In the genomic region with DNA sequence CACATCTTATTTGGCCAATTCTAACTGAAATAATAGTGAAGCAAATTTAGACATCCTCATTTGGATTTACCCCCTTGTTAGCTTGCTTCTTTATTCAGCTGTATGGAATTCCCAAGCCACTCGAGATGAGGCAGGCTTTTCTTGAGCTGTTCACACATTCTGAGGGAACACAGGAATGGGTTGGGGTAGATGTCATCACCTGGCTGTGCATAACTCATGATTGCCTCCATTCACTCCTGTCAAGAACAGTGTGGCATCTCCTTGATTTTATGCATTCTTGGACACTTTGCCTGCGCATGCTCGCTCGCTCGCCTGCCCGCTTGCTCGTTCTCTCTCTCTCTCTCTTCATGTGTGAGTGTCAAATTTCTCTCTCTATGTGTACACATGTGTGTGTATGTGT, we compare ENCODE assay signal across 25 mouse cellular contexts.
"Had no signal": no experiment of that assay in that cellular context is flagged by ENCODE, and none has a peak within 500 bp of the region (broad histone marks: within the 10 kb centered on the region; RNA-seq: fewer than 3 reads in every experiment).

No protein-coding gene starts in this region.

- H3K4me2 ChIP-seq: limb, embryonic 13.5 days; liver, embryonic 12.5 days; liver, embryonic 15.5 days; lung, embryonic 15.5 days; midbrain, embryonic 13.5 days; neural tube, embryonic 13.5 days; stomach, embryonic 15.5 days had no signal

- H3K9ac ChIP-seq: limb, embryonic 13.5 days; liver, embryonic 12.5 days; liver, embryonic 15.5 days; lung, embryonic 15.5 days; midbrain, embryonic 13.5 days; neural tube, embryonic 13.5 days; stomach, embryonic 15.5 days had no signal

- H3K4me1 ChIP-seq: liver, embryonic 12.5 days; liver, embryonic 15.5 days; lung, embryonic 15.5 days; megakaryocyte, embryonic 14.5 days; stomach, embryonic 15.5 days had no signal

- ATAC-seq: midbrain, embryonic 13.5 days; midbrain, embryonic 16.5 days had no signal

- DNase-seq: kidney, postnatal 25 days; layer of hippocampus, adult 9-11 months; liver; lung, adult 18-20 months; lung, postnatal 10 days; lung, postnatal 36 days; retina, postnatal 1 day; right cerebral cortex, postnatal 25 days; spleen, adult 18-20 months; thymus, adult 2 months; thymus, postnatal 14 days; thymus, postnatal 4 days had no signal

- H3K36me3 ChIP-seq: limb, embryonic 10.5 days; limb, embryonic 13.5 days; liver, embryonic 12.5 days; liver, embryonic 15.5 days; lung, embryonic 15.5 days; midbrain, embryonic 10.5 days; midbrain, embryonic 13.5 days; neural tube, embryonic 13.5 days; stomach, embryonic 15.5 days had no signal

- H3K27ac ChIP-seq: layer of hippocampus, adult 2 months; limb, embryonic 10.5 days; limb, embryonic 13.5 days; liver, embryonic 12.5 days; liver, embryonic 15.5 days; lung, embryonic 15.5 days; midbrain, embryonic 13.5 days; neural tube, embryonic 13.5 days; stomach, embryonic 15.5 days had no signal

- H3K27me3 ChIP-seq: limb, embryonic 13.5 days; liver, embryonic 12.5 days; liver, embryonic 15.5 days; lung, embryonic 15.5 days; megakaryocyte, embryonic 14.5 days; midbrain, embryonic 13.5 days; stomach, embryonic 15.5 days had no signal

- H3K9me3 ChIP-seq: limb, embryonic 10.5 days; limb, embryonic 13.5 days; liver, embryonic 12.5 days; liver, embryonic 15.5 days; lung, embryonic 15.5 days; midbrain, embryonic 10.5 days; midbrain, embryonic 13.5 days; neural tube, embryonic 13.5 days; stomach, embryonic 15.5 days had no signal

- H3K4me3 ChIP-seq: layer of hippocampus, adult 2 months; limb, embryonic 10.5 days; limb, embryonic 13.5 days; liver, embryonic 12.5 days; liver, embryonic 15.5 days; lung, embryonic 15.5 days; megakaryocyte, embryonic 14.5 days; midbrain, embryonic 10.5 days; midbrain, embryonic 13.5 days; myocyte; neural tube, embryonic 13.5 days; stomach, embryonic 15.5 days had no signal
